Mouse (Mus musculus): ENCODE measurements around the gene Llgl1.

Llgl1 gene

GRCm38 (mm10) chr11:60726601-60727391, 27.3 kb downstream of the Llgl1 start, which contains the start of gene Flii:
Gene Flii (minus strand): TSS chr11:60727263.
- peak; percentile 41 to 53 for DNase-seq (ENCODE audit: low spot score in 2 of 2)

DNA sequence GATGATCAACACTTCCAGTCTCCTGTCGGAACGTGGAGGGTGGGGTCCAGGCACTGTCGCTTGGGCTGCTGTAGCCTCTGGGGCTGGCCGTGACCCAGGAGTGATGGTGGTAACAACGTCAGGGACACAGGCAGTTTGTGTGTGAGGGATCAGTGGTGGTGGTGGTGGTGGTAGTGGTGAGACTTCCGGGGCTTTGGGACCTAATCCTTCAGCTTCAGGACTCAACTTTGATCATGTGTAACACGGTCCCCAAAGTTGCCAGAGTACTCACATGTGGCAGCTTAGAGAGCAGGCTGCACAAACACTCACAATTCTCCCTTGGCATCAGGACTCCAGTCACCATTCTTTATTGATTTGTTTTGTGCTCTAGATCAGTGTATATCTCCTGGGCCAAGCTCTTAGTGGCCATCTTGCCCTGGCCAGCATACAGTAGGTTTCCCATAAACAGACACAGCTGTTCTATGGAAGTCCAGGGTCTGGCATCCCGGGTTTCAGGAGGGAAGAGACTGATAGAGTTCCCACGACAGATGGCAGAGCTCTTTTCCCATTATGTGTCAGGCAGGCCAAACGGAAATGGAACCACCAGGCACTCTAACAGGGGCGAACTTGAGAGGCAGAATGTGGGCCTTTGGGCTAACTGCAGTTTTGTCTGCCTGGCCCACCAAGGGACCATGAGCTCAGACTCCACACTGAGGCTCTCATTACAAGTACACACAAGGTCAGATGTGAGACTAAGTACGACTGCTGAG, 28.0 kb downstream of the Llgl1 start:
- no peak for DNase-seq (ENCODE audit: low spot score in 2 of 2)

DNA sequence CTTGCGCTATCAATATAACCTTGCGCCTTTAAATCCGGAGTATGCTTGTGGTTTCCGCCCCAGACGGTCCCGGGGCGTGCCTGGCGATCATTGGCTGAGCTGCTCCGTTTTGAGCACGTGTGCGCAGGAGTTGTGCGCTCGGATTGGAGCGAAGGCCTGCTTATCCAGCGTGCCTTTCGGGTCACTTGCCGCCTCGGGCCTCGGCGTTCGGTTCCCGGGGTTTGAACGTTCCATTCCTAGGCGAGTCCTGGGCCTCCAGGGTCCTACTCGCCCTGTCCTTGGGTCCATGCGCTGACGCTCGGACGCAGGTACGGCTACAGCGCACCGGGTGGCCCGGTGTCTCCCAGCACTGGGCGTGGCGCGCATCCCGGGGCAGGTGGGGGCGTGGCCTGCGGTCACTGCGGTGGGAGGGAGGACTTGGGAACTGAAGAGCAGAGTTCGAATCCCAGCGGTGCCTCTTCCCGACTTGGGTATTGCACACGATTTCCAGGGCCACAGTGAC, 28.8 kb downstream of the Llgl1 start, which contains the start of gene Mief2:
Mief2 (plus strand) TSS at position 139 of the 502 bp plus-strand sequence.
- DNase-seq (ENCODE audit: low spot score in 2 of 2): peak; percentile 86 to 90

- no peak for DNase-seq (ENCODE audit: low spot score in 2 of 2)
Measured at GRCm38 (mm10) chr11:60729217-60729641, 29.7 kb downstream of the Llgl1 start.

- no peak for DNase-seq (ENCODE audit: low spot score in 2 of 2)
Measured at GRCm38 (mm10) chr11:60730169-60730568, 30.6 kb downstream of the Llgl1 start.

DNA sequence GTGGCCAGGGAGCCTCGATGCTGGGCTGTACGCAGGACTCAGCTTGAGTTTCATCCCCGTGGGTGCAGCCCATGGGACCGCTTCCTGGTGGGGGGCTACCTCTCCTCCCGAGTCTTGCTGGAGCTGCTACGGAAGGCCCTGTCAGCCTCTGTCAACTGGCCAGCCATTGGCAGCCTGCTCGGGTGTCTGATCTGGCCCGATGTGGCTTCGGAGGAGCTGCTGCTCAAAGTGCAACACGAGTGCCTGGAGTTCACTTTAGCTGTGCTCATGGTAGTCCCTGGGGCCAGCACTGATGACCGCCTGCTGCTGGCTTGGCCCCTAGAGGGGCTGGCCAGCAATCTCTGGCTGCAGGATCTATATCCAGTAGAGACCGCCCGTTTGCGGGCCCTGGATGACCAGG, 31.7 kb downstream of the Llgl1 start:
- no peak for DNase-seq (ENCODE audit: low spot score in 2 of 2)

GRCm38 (mm10) chr11:60734206-60734605, 34.7 kb downstream of the Llgl1 start:
- no peak for DNase-seq (ENCODE audit: low spot score in 2 of 2)

- no peak for DNase-seq (ENCODE audit: low spot score in 2 of 2)
Measured at GRCm38 (mm10) chr11:60735191-60735590, 35.7 kb downstream of the Llgl1 start.

DNA sequence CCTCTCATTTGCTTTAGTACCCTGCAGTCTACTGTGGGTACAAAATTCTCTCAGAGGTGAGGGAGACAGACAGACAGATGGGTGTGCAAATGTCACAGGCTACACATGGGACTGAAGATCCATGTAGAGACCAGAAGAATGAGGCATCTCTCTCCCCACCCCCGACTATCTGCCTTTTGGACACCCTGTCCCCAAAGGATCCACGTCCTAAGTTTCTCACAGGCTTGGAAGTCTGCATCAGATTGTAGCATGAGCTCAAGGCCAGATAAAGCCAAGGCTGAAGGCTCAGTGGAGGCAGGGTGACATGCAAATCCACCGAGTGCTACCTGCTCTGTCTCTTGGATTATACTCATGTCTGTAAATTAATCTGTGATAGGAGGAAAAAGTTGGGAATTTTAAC, 37.0 kb downstream of the Llgl1 start:
- no peak for DNase-seq (ENCODE audit: low spot score in 2 of 2)

- no peak for DNase-seq (ENCODE audit: low spot score in 2 of 2)
Measured at GRCm38 (mm10) chr11:60737450-60737849, 37.9 kb downstream of the Llgl1 start.

DNA sequence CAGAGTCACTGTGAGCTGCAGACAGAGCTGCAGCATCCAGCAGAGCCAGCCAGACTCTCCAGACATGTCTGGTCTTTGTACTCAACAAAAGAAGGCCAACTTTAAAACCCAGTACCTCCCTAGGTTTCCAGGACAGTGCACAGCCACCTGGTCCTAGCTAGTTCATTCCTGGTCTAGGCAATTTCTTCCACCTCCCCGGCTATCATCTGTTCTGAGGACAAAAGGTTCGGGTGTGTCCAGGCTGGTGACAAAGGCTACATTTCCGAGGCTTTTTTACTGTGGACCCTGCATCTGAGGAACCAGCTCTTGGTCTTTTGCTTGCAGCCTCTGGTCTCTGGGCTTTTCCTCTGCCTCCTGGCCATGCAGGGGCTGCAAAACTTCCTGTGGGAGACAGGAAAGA, 40.8 kb downstream of the Llgl1 start:
- DNase-seq (ENCODE audit: low spot score in 2 of 2): no peak

GRCm38 (mm10) chr11:60755570-60755969, 56.0 kb downstream of the Llgl1 start:
- DNase-seq (ENCODE audit: low spot score in 2 of 2): no peak

- DNase-seq (ENCODE audit: low spot score in 2 of 2): no peak
Measured at GRCm38 (mm10) chr11:60761681-60762080, 62.2 kb downstream of the Llgl1 start.

Data from frontal cortex, postnatal 25 days (tissue).